Mouse (Mus musculus): ENCODE data around the gene Erp29.

Erp29 gene

DNA sequence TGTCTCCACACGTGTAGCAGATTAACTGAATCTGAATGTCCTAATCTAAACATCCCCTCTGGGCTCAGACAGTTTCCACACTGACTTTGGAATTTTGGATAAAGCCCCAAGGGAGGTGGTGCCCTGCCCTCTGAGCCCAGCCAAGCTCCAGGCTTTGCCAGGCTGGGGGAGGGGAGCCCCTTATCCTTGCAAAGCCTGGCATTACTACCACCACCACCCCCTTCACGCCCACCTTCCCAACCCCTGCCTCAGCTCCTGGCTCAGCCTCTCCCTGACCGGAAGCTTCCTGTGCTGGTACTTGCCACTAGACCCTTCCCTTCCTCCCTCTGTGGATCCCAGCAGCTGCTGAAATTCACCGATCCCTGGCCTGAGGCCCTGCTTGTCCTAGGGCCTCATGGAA lies 65.2 kb downstream of the Erp29 start:
- DNase-seq = no peak

DNA sequence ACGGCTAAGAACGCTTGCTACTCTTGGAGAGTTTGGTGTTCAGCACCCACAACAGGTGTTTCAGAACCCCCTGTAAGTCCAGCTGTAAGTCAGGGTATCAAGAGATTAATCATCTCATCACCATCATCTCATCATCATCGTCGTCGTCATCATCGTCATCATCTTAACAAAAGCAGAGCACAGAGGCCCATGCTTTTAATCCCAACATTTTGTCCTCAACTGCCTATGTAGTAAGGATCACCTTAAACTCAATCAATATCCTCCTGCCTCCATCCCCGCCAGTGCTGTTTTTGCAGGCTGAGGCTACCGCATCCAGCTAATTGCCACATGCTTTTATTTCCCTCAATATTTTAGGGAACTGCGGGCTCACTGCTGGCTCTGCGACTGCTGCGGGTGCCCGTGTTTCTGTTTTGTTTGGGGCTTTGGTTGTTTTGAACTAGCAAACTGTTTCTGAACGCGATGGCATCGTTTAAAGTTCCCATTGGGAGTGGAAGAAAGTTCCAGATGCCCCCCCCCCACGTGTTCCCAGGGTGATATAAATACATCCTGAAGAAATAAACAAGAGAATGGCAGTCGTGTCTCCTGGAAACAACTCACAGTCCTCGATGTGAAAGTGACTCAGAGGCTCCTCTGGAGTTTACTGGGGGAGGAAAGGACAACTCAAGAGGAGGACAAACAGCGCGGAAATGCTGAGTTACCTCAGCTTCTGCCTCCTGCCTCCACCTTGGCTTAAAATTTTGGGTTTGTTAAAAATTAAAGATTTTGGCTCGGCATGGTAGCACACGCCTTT lies 66.0 kb downstream of the Erp29 start:
- no peak for DNase-seq

DNA sequence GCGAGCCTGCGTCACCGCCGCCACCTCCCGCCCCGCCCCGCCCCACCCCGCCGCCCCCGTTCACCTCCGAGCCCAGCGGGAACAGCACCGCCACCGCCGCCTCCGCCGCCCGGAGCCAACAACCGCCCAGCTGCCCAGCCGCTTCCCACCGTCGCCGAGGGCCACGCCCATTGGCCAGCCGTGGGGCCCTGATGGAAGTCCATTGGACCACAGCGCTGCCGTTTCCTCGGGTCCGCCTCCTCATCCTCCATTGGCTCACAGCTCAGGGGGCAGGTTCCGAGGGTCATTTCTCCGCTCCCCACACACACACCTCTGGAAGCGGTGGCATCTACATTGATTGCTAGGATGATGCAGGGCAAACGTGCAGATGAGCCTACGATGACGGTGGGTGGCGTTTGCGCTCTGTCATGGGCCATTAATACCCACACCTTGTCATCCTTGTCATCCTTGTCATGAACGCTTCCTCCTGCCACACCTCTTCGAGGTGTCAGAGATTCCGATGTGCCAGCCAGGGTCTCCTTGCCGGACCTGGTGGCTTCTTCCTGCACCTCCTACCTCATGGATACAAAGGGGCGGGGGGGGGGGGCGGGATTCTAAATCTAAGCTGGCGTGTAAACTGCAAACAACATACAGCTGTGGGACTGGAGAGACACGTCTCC lies 66.7 kb downstream of the Erp29 start, which contains the start of gene Trafd1:
Trafd1 (minus strand) TSS at position 172 of the 659 bp plus-strand sequence.
- DNase-seq = peak; percentile 96 to 99

DNA sequence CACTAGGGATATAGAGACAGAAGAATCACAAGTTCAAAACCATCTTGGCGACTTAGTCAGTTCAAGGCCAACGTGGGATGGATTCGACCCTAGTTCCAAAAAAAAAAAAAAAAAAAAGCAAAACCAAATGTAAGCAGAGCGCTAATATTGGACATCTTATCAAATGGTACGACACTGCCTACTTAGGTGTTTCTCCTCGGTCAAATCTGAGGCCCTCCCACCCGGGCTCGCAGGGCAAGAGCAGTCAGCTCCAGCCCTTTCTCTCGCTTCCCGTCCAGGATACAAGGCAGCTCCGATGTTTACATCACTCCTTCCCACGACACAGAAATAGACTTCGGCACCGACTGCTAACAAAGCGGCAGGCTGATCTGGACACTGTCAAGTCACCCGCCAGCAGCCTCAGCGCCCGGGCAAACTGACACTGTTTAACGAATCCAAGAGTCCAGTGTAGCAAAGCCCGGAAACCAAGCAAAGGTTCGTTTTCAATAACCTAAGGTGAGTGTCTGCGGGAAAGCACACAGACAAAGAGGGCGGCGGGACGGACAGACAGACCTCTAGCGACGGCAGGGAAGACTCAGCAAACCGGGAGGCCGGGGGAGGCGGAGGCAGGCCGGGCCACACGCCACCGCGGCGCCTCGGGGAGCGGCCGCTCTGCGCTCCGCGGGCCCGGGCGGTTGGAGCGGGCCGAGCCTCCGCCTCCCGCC lies 67.4 kb downstream of the Erp29 start:
- peak in 1 of 2 experiments; percentile 72 for DNase-seq

DNA sequence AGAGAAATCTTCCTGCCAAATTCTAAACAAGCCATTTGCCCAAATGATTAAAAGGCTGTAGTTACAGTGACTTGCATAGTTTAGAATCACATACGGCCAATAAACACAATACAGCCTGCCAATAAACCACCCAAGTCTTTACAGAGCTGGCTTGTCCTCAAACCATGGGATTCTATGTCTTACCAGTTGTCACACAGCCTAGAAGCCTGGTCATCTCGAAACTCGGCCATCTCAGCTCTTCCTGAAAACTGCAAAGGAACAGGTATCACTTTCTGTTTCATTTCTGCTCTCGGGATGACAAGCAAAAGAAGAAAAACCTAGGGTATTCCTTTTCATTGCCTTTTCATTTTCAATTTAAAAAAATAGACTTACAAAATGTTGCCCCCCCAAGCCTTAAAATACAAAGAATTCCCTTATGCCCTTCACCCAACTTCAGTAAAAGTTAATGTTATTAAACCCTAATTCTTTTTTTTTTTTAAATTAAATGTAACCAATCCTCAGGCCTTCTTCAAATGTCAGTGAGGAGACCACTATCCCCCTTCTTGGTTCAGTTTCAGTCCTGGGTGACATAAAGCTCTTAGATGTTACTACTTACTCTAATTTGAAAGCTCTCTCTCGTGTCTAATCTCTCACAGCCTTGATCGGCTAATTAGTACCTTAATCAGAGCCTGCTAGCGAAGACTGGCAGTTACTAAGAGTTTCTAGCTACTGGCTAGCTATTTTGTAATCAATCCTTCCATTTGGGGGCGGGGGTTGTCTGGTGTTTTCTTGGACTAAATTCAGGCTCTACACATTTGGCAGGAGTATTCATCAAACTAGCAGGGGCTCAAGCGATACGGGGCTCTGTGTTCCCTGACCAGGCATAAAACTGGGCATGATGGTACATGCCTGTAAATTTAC lies 68.2 kb downstream of the Erp29 start:
- no peak for DNase-seq

DNA sequence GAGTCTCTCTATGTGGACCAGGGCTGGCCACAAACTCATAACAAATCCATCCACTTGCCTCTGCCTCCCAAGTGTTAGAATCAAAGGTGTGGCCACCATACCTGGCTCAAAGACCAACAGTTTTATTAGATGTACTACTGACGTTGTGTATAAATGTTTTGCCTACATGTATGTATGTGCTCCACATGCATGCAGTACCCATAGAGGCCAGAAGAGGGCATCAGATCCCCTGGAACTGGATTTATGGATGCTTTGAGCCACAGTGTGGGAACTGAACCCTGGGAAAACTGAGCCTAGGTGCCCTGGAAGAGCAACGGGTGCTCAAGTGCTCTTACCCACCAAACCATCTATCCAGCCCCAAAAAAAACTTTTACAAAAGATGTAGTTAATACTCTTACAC lies 71.6 kb downstream of the Erp29 start:
- no peak for DNase-seq

DNA sequence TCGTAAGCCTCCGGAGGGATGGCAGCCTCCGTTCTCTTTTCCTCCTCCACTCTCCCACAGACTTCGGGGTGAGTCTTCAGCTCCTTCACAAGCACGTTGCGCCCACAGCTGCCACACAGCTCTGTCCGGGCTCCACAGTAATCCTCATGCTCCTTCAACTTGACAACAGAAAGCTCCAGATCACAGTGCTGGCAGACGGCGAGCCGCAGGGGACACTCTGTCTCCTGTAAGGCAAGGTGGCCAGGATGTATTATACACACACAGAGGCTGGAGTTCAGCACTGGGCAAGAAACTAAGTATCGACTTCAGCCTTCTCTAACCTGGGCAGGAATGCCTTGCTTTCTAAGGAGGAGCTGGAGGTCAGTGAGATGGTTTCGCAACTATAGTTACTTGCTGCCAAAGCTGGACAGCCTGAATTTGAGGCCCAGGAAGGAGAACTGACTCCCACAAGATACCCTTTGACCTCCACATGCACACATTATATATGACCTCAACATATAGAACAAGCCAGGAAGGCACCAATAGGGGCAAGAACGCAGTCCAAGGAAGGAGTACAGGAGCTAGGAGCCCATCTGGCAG lies 73.5 kb downstream of the Erp29 start:
- DNase-seq = no peak

Measured in kidney, postnatal 25 days (tissue).